Mouse (Mus musculus) lung, postnatal 4 days (tissue): ENCODE data around the gene Sugp2.

Experiments used
- DNase-seq, 2 experiments: peaks; one replicate each; pipeline ENCODE4 v3.0.0; 2021

Gene Sugp2

DNA sequence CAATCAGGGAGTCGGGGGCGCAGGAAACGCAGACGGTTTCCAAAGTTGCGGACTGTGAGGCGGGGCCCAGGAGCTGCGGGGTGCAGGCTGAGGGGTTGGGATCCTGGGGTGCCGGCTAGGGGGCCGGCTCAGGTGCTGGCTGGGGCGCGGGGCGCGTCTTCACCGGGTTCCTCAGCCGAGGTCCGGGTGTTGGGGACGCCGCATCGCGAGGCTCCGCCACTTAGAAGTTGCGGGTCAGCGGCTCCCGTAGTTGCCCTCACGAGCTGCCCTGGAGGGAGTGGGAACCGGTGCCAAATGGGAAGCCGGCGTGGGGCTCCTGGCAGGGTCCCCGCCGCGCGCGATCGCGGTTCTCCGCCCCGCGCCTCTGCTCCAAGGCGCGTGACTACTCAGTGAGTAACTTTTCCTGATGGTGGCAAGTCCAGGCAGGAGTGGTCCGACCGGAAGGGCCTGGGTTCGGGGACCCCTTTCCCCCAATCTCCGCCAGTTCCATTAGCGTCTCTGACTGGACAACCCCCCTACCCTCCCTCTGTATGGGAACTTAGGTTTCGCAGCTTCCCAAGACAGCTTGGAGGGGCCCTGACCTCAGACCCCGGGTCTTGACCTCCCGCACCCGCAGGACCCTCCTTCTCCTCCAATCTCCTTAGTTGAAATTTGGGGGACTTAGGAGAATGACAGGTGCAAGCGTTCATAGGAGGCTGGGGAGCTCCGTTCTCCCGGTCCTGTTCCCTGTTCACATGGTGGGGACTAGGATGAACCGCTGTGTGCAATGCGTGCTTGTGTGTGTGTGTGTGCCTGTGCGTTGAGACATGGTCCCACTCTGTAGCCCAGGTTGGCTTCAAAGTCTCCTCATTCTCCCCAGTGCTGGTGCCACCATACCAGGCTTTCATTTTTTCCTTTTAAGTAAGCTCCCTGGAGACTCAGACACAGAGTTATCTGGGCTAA lies 49.4 kb downstream of the Sugp2 start:
- peak in 1 of 2 experiments; percentile 66 for DNase-seq

DNA sequence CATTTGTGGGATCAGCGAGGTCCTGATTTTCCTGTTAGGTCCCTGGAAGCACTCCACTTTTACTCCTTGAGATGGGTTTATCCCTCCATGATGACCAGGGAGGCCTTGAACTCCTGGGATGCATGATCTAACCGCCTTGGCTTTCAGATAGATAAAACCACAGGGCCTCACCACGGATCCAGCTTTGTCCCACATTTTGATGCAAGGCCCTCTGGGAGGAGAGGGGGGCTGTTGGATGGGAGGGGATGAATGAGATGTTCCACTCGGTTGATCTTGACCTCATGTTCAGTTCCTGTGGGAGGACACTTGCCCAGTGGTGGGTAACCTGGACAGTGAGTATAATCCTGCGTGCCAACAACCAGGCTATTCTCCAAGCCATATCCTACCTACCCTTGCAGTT lies 50.4 kb downstream of the Sugp2 start:
- no peak for DNase-seq

DNA sequence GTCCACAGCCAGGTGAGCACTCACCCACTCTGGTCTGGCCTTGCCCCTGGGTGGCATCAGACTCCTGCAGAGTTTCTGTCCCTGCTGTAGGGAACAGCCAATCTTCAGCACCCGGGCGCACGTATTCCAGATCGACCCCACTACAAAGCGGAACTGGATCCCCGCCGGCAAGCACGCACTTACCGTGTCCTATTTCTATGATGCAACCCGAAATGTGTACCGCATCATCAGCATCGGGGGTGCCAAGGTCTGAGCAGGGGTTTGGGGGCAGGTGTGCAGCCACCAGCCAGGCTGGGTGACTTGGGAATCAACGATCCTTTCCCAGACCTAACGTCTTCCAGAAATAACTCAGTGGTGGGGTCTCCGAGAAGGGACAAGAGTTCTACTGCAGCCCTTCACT lies 51.3 kb downstream of the Sugp2 start:
- no peak for DNase-seq

DNA sequence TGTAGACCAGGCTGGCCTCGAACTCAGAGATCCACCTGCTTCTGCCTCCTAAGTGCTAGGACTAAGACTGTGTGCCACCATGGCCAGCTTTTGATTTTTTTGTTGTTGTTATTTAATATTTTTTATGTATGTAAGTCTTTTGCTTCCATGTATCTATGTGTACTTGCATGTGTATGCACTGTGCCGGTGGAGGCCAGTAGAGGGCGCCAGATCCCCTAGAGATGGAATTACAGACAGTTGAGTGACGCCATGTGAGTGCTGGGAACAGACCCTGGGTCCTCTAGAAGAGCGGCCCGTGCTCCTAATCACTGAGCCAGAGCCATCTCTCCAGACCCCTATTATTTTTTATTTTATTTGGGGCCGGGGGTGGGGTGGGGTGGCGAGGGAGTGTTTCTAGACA lies 52.7 kb downstream of the Sugp2 start:
- no peak for DNase-seq

DNA sequence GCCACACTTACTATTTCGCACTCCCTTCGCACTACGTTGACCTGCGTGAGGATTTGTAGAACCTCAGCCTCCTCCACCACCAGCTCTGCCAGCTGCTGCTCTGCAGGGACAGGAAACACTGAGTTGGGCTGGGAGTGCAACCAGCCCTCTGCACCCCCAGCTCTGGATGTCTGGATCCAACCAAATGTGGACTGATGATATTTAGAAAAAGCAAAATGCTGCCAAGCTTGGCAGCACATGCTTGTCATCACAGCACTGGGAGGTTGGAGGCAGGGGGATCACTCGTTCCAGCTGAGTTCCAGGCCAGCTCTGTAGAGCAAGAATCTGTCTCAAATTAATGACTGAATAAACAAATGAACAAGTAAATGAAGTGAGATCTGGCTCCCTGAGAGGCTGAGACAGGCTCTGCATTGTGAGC lies 60.0 kb downstream of the Sugp2 start:
- peak; percentile 69 to 92 for DNase-seq

DNA sequence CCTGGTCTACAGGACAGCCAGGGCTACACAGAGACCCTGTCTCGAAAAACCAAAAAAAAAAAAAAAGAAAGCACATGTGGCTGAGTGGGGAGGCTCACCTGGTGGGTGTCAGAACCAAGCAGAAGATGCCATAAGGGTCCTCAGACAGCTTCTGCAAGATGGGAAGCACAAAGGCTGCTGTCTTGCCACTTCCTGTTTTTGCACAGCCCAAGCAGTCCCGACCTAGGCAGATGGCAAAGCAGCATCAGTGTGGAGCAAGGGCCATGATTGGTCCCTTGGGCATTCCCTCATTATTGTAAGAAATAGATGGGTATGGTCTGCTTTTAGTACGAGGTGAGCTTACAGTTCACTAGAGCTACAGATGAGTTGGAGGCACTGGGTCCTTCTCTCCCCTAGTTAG lies 66.9 kb downstream of the Sugp2 start:
- no peak for DNase-seq

DNA sequence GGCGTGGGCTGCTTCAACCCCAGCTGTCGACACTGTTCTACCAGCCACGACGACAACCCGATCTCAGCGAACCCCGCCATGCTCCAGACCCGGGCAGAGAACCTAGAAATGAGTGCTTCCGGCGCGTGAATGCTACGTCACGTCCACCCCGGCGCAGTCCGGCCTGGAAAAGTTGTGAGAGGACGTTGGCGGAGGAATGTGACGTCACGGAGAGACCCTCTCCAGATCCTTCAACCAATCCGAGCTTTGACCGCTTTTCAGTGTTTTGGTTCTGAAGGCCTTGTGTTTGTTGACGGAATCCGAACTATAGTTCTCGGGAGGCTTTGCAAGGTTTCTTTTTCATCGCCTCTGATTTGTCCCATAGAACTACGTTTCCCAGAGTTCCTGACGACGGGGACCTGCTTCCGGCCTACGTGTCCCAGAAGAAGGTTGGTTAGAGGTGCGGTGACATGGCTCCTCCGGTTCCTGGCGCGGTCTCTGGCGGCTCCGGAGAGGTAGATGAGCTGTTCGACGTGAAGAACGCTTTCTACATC lies 68.4 kb downstream of the Sugp2 start, which contains the start of the genes Ddx49 and Cope:
Gene Ddx49, minus strand, starts transcription at position 132 of the 533 bp plus-strand sequence.
Gene Cope, plus strand, starts transcription at position 161 of the 533 bp plus-strand sequence.
- DNase-seq = peak; percentile 94

DNA sequence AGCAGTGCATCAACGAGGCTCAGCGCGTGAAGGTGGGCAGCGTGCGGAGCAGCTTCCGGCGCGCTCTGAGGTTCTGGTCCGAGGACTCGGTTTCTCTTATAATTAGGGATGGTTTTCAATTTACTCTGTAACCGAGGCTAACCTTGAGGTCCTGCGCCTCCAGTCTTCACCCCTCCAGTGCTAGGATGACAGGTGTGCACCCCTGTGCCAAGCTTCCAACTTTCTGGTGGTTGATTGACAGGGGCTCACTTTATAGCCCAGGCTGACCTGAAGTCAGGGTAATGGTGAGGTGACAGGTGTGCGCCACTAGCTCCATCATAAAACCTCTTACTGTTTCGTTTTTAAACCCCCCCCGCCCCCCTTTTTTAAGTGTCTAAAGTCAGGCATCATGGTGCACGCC lies 68.9 kb downstream of the Sugp2 start:
- no peak for DNase-seq

DNA sequence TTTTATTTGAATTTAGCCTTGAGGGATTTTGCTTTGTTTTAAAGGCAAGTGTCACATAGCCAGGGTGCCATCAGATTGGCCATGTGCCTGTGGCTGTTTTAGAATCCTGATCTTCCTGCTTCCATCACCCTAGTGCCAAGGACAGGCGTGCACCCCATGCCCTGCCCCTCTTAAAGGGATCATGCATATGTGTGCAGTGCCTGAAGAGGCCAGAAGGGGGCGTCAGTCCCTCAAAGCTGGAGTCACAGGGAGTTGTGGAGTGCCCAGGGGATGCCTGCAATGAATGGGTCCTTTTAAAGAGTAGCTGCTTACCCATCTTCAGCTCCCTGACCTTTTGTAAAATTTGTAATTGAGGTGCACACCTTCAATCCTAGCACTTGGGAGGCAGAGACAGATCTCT lies 75.3 kb downstream of the Sugp2 start:
- DNase-seq = peak in 1 of 2 experiments; percentile 51

DNA sequence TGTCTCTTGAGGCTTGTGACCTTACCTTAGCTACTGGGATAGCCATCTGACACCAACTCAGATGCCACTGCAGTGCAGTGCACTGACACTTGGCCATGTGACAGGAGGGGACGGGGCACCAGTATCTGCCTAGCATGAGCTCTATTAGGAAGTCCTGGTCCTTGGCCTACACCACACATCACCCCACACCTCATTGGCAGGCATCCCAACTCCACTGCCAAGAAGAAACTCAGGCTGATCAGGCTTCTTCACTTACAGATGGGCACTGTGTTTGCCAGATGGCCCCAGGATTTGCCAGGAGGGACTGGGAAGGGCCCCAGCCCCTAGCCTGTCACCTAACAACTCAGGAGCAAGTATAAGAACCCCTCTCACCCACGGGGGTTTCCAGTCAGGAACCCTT lies 79.4 kb downstream of the Sugp2 start:
- DNase-seq = no peak

DNA sequence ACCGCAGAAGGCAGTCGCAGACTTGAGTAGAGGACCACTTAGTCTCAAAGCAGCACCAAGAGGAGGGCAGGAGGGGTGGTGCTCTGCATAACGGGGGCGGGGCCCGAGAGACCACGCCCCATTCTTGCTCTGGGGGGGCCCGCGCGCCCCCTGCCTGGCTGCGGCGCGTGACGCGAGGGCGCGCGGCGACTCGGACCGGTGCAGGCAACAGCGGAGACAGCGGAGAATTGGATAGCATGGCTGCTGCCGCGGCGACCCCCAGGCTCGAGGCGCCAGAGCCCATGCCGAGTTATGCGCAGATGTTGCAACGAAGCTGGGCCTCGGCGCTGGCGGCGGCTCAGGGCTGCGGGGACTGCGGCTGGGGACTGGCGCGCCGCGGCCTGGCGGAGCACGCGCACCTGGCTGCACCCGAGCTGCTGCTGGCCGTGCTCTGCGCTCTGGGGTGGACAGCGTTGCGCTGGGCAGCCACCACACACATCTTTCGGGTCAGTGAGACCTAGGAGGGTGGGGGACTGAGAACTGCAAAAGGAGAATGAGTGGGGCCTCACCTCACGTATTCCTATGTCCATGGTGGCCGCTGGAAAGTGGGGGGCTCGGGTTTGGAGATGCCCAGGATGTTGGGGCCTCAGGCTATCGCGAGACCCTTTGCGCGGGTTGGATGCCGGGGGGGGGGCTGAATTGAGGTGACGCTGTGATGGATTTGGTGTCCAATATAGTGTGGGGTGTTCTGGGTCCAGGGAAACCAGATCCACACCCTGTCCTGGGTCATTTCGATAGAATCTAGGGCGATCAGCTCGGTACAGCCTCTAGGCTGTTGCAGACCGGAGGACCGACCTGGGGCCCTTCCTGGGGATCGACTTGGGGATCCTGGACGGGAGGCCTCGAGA lies 81.8 kb downstream of the Sugp2 start, which contains the start of gene Cers1:
Gene Cers1, plus strand, starts transcription at position 152 of the 887 bp plus-strand sequence.
- peak; percentile 72 to 84 for DNase-seq

DNA sequence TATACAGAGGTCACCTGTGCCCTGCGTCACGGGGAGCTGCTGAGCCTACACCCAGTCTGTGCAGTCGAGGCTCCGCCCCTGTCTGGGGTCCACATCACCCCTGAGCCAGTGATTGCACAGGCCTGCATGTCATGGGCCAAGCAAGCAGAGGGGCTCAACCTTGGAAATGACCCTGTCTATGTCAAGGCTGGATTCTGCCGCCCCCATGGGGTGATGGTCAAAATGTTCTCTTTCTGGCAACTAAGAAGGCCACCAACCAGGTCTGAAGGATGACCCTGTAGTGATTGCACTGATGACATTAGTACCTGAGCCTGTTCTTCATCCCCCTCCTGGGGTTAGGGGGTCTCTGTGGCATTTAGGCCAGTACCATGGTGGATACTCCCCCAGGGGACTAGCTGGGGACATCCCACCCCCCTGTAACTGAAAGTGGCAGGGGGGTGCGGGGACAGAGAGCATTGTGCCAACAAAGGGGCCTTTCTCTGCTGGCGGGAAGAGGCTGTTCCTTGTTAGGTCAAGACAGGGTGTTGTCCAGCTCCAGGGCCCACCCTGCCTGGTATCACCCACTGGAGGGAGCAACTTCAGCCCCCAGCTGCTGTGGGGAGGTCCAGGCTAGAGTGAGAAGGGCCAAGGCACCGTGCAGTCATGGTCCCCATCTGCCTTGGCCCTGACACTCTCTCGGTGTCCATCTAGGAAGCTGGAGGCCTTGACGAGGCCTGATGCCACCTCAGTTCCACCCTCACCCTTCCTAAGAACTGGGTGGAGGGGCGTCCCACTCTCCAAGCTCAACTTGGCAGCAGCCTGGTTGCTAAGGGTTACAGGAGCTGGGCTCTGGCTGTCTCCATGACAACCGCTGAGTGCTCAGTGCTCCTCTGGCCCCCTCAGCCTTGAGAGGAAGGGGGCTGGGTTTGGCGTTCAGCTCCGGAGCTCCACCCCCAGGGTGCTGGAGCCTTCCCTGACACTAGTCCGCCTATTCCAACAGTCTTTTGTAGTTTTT lies 82.8 kb downstream of the Sugp2 start:
- DNase-seq = peak; percentile 53 to 75

DNA sequence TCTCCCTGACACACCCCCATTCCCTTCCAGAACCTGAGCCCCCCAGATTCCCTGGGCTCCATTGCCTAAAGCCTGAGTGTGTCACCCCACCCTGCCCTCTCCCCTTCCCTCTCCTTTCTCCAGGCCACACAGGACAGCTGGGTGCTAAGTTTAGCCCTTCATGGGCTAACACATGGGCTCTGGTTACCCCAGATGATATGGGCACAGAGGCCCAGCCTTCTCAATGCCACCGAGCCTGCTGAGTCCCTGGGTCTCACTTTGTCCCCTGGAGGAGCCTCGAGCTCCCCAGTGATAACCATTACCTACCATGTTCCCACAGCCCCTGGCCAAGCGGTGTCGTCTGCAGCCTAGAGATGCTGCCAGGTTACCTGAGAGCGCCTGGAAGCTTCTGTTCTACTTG lies 83.8 kb downstream of the Sugp2 start:
- no peak for DNase-seq

DNA sequence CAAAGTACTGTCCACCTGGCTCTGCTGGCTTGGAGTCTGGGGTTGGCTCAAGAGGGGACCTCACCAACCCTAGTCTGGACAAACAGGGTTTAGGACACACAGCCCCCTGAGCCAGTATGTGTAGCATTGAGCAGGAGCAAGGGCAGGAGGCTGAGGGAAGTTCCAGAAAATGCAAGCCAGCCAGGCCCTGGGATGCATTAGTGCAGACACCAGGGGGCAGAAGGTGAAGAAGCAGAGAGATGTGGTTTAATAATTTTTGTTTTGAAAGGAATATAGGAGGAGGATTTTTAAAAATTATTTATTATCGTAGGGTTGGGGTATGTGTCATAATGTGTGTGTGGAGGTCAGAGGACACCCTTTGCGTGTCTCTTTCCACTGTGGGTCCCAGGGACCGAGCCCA lies 89.7 kb downstream of the Sugp2 start:
- no peak for DNase-seq

DNA sequence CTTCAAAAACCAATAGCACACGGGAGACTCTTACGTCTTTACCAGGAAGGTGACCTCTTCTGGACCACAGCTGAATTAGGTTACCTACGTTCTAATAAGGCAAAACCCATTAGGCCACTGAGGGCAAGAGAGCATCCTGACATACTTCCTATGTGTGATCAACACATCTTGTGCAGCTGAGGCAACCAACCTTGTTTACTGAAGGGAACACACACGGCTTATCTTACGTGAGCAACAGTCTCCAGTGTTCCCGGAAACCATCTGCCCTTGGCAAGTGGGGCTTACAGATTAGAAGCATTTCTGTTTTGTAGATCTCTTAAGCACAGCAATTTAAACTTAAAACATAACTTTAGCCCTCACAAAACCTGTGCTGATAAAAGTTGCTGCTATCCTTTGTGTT lies 93.5 kb downstream of the Sugp2 start:
- no peak for DNase-seq

DNA sequence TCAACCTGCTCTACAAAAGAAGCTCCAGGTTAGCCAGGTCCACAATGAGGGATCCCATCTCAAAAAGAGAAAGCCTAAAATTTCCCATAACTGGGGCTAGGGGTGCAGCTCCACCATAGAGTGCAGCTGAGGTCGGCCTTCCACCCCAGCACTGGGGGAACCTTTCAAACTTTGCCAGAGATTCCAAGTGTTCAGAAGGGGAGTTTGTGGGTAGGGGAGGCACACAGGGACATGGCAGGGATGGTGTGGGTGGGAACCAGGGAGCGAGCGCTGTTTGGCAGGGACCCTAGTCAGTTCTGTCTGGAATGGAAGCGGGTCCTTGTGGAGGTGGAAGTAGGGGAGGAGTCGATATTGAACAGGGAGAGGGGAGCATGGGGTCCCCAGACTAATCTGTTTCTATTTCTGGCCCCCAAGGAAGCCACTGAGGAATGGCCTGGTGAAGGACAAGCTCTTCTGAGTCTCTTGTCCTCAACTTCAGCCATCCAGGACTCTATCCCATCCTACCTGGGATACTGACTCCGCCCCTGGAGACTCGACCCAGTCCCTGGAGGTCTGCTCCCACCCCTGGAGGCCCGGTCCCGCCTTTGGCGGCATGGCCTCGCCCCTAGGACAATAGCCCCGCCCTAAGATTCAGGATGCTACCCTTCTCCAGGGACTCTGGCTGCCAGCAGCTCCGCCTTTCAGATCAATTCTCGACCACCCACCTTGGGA lies 95.3 kb downstream of the Sugp2 start, which contains the start of gene Gdf1:
Gene Gdf1, plus strand, starts transcription at position 694 of the 711 bp plus-strand sequence.
- peak in 1 of 2 experiments; percentile 44 for DNase-seq
